Comparison of ENCODE assay signal across 8 mouse cellular contexts in the genomic region with DNA sequence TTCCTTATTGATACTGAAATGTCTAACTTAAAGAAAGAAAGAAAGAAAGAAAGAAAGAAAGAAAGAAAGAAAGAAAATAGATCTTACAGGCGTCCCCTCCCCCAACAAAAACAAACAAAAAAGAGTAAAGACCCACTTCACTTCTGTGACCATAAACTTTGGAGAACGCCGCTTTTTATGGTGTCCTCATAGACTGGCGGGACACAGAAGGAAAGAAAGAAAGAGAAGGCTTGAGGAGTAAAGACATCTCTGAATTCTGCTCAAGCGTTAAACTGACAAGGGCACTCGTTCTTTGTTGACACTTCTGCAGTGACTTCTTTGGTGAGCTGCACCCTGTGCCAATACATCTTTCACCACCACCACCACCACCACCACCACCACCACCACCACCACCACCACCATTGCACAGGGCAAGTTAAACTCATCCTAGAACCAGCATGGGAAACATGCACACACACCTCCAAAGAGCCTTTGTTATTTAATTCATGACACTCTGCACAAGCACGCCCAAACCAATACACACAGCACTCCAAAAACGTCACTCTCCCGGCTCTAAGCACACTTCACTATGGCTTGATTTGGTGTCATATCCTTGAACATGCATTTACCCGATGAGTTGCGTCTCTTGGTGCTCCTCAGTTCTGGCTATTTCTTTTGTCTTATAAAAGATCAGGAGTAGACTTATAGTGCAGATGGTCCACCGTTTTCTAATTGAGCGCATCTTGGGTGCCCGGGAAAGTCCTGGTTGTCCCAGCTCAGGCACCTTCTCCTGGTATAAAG. TPM values are rescaled to one million over a fixed set of nuclear protein-coding genes. Genes with fewer than 3 reads are reported as not detected.
DNase-seq lines count a peak whose midpoint lies in the region; ATAC-seq and TF ChIP-seq lines count a peak whose summit lies in the region.

No protein-coding gene starts in this region.

- DNase-seq in cerebellum, postnatal 10 days = peak; percentile 1
- no peak for DNase-seq in cerebellum, adult 18-20 months
- no peak for DNase-seq in testis, postnatal 14 days (ENCODE audit: low spot score)
- DNase-seq in heart, postnatal 14 days = peak; percentile 3
- DNase-seq in thymus, postnatal 14 days = peak; percentile 37
- no peak for DNase-seq in ovary, postnatal 14 days (ENCODE audit: low spot score)

- 0 out of 2 replicates have a peak, but pooled peaks have one; percentile 1 for ATAC-seq in megakaryocyte progenitor cell, adult 5-6 weeks (replicated peaks; ENCODE audit: poor library complexity)

- no peak overlapping the region for H3K27ac ChIP-seq in testis, adult 2 months (ENCODE audit: control insufficient read depth, insufficient read depth, low read depth, low read length)

- H3K4me3 ChIP-seq in testis, adult 2 months (ENCODE audit: control insufficient read depth, low read depth, low read length) = peak overlapping the region; percentile 30

- H3K36me3 ChIP-seq in testis, adult 2 months (ENCODE audit: control insufficient read depth, insufficient read depth, low read length) = no peaks in the 10 kb centered on the region

- TF ChIP-seq POLR2A in testis, adult 2 months (IDR thresholded peaks at IDR 0.05; ENCODE audit: control insufficient read depth, low read depth, low read length) = no peak

- no peak for TF ChIP-seq CTCF in testis, adult 2 months (IDR thresholded peaks at IDR 0.05; ENCODE audit: control insufficient read depth, insufficient read depth, insufficient replicate concordance, low read depth, low read length)

- H3K27me3 ChIP-seq in testis, adult 2 months (ENCODE audit: control insufficient read depth, insufficient read depth, low read length) = no peaks in the 10 kb centered on the region

- H3K4me1 ChIP-seq in testis, adult 2 months (ENCODE audit: control insufficient read depth, insufficient read depth, low read length) = peaks cover 6% of the 10 kb centered on the region; the same call in 1 of the 2 replicates

- intact Hi-C loops in heart, postnatal 14 days (cut with DNase I) = loop anchor here (2.0 to 5.0 kb wide), 4 partner anchors 49 to 269 kb away; no protein-coding TSS in a partner anchor

RNA-seq across cellular contexts. Expression of a gene that starts 0.6 kb away (rescaled TPM):
- polyA plus RNA-seq in testis, adult 2 months (2012; rRNA removed) = 0.04 and 0.06 TPM in 2 replicates
- total RNA-seq in heart, postnatal 14 days (2021) = 1 to 10 TPM; 9.2 to 9.5 TPM
- total RNA-seq in megakaryocyte progenitor cell, adult 5-6 weeks (2015) = 92.3 and 95.9 TPM in 2 replicates
- 94.2 and 102 TPM in 2 replicates for total RNA-seq in megakaryocyte progenitor cell, adult 5-6 weeks (2017)

Comparison
In these comparisons a context has a peak if more than half of its experiments do, and no peak if none do; other contexts are left out.
1. DNase-seq: peak in cerebellum, postnatal 10 days (2 of 2), heart, postnatal 14 days (2 of 2) and thymus, postnatal 14 days (single experiment); none in cerebellum, adult 18-20 months (0 of 2), testis, postnatal 14 days (single experiment) and ovary, postnatal 14 days (single experiment).
2. RNA of a gene that starts 0.6 kb away (total RNA-seq): 92.3 to 102 TPM in megakaryocyte progenitor cell, adult 5-6 weeks; 9.2 to 9.5 TPM in heart, postnatal 14 days; every median in the first group is over 4 times any median in the second.